Mouse (Mus musculus) heart, adult 2 months (tissue): ENCODE results near the gene Chchd3.

Source experiments
- CTCF ChIP-seq: fragments of 200-600 bp; IDR thresholded peaks from 2 replicates; pipeline ENCODE4 v1.8.1; 2022; ENCODE audit warnings: antibody characterized with exemption, mild to moderate bottlenecking, moderate library complexity
- EP300 ChIP-seq: fragments of 200-500 bp; IDR thresholded peaks from 2 replicates; pipeline ENCODE4 v1.6.1; 2011; ENCODE audit warnings: low read depth, low read length, control low read depth; ENCODE audit not compliant: insufficient read depth
- POLR2A ChIP-seq: fragments of 200-500 bp; IDR thresholded peaks from 2 replicates; pipeline ENCODE4 v1.6.1; 2011; ENCODE audit warnings: mild to moderate bottlenecking, low read depth, low read length, control low read depth; ENCODE audit not compliant: insufficient read depth

DNA sequence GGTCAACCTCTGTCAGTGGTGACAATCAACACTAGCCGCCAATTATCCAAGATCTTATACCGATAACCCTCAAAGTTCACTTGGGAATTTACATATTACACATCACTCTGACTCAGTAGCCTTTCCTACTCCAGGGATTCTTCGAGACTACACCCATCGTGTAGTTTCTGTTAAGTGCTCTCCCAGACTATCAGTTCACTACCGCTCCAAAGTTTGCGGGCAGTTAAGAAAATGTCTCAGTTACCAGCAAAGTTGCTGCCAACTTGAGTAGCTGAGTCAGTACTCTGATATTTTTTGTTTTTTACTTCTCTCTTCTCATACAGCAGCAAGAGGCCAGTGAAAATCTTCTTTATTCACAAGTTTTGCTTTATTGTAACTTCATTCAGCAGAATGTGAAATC lies 31.8 kb downstream of the Chchd3 start:
- TF ChIP-seq CTCF: no peak
- TF ChIP-seq POLR2A: no peak
- TF ChIP-seq EP300: no peak
